Mouse (Mus musculus): ENCODE data around the gene Rbm14. TPM values are rescaled to one million over a fixed set of nuclear protein-coding genes. Genes with fewer than 3 reads are reported as not detected.

Gene Rbm14
- polyA plus RNA-seq, 1 experiment = 17.1 TPM

Other genes starting within 250 kb of the Rbm14 start
- gene Lrfn4, start 196.0 kb downstream of the Rbm14 start, polyA plus RNA-seq (2012; rRNA removed) = 6.7 and 8.2 TPM in 2 replicates
- gene Rce1, start 186.0 kb downstream of the Rbm14 start, polyA plus RNA-seq (2012; rRNA removed) = 40.1 and 50.6 TPM in 2 replicates
- gene Gm960, start 113.0 kb downstream of the Rbm14 start, polyA plus RNA-seq (2012; rRNA removed) = 0.69 and 1.2 TPM in 2 replicates
- 1.4 and 2.4 TPM in 2 replicates for gene Sptbn2, start 100.5 kb downstream of the Rbm14 start, polyA plus RNA-seq (2012; rRNA removed)
- 10.5 and 11.1 TPM in 2 replicates for gene Rbm4b, start 55.1 kb downstream of the Rbm14 start, polyA plus RNA-seq (2012; rRNA removed)
- gene Rbm4, start 17.7 kb downstream of the Rbm14 start, polyA plus RNA-seq (2012; rRNA removed) = 36.9 and 43.3 TPM in 2 replicates
- 12.7 and 17.2 TPM in 2 replicates for gene Gm21992, start within 50 bp of the Rbm14 start, polyA plus RNA-seq (2012; rRNA removed)
- gene Ccs, start 27.7 kb upstream of the Rbm14 start, polyA plus RNA-seq (2012; rRNA removed) = 64.5 and 75.5 TPM in 2 replicates
- 0.07 and 0.09 TPM in 2 replicates for gene Ccdc87, start 27.7 kb upstream of the Rbm14 start, polyA plus RNA-seq (2012; rRNA removed)
- 78.4 and 82.7 TPM in 2 replicates for gene Ctsf, start 43.5 kb upstream of the Rbm14 start, polyA plus RNA-seq (2012; rRNA removed)
- gene Actn3, start 66.3 kb upstream of the Rbm14 start, polyA plus RNA-seq (2012; rRNA removed) = 1.3 and 2.5 TPM in 2 replicates
- gene Zdhhc24, start 67.0 kb upstream of the Rbm14 start, polyA plus RNA-seq (2012; rRNA removed) = 15.1 and 22.3 TPM in 2 replicates
- gene Bbs1, start 95.0 kb upstream of the Rbm14 start, polyA plus RNA-seq (2012; rRNA removed) = 4.2 and 4.6 TPM in 2 replicates
- gene Dpp3, start 116.7 kb upstream of the Rbm14 start, polyA plus RNA-seq (2012; rRNA removed) = 53.2 and 53.8 TPM in 2 replicates
- 3.8 and 5.5 TPM in 2 replicates for gene Peli3, start 131.5 kb upstream of the Rbm14 start, polyA plus RNA-seq (2012; rRNA removed)
- 48.5 and 57.5 TPM in 2 replicates for gene Mrpl11, start 150.5 kb upstream of the Rbm14 start, polyA plus RNA-seq (2012; rRNA removed)
- 5.7 and 7.4 TPM in 2 replicates for gene Npas4, start 178.7 kb upstream of the Rbm14 start, polyA plus RNA-seq (2012; rRNA removed)
- 4.6 and 5.9 TPM in 2 replicates for gene Slc29a2, start 212.2 kb upstream of the Rbm14 start, polyA plus RNA-seq (2012; rRNA removed)
- gene B4gat1, start 227.2 kb upstream of the Rbm14 start, polyA plus RNA-seq (2012; rRNA removed) = 30.4 and 33.5 TPM in 2 replicates
- gene AC124502.3, start 227.3 kb upstream of the Rbm14 start, polyA plus RNA-seq (2012; rRNA removed) = 1.9 and 2.3 TPM in 2 replicates
- 30.8 and 31.1 TPM in 2 replicates for gene Brms1, start 229.7 kb upstream of the Rbm14 start, polyA plus RNA-seq (2012; rRNA removed)
- 18.4 and 24.8 TPM in 2 replicates for gene Rin1, start 238.8 kb upstream of the Rbm14 start, polyA plus RNA-seq (2012; rRNA removed)